Mouse (Mus musculus) B cell, adult 62 days (primary cell): ENCODE results near the gene Rnf128. TPM values are rescaled to one million over a fixed set of nuclear protein-coding genes. Genes with fewer than 3 reads are reported as not detected.

Experiments
- total RNA-seq: library from RNA; stranded (reverse); gene quantifications from 4 replicates; pipeline ENCODE4 v1.2.4, GENCODE M21; 2023

Gene Rnf128
- total RNA-seq: 0.36 TPM in 1 of 4 replicates, not detected in the others

DNA sequence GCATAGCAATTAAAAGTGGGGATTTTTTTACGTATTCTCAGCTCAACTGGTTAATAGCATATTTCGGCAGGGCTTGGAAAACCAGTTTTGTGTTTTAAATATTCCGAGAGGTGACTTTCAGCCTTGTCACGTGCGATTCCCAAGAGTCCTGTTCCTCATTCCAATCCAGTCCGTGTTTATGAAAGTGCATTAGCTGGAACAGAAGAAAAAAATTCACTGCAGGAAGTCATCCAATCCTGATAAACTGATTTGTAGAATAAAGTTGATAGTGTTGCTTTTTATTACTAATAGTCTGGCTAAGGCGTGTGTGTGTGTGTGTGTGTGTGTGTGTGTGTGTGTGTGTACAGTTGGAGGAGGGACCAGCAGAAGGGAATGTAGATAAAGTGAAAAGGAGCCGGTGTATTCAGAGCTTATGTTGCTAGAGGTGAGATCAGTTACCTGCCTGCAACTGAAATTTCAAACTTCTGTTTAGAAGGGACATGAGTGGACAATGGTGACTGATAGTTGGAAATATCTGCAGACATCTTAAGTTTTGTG is at the start of gene Rnf128:
Gene Rnf128, plus strand, starts transcription at position 392 of the 537 bp plus-strand sequence.

GRCm38 (mm10) chrX:139684775-139685695 is 121.9 kb downstream of the Rnf128 start, which contains the start of gene Tbc1d8b:
TSS of gene Tbc1d8b (plus strand) at chrX:139684996.

GRCm38 (mm10) chrX:139714381-139714780 is 151.3 kb downstream of the Rnf128 start, which contains the start of gene Gm15013:
TSS of gene Gm15013 (minus strand) at chrX:139714481.

Other genes with a start within 250 kb of the Rnf128 start
- not detected in 4 replicates for gene Trap1a, start 229.6 kb upstream of the Rnf128 start, total RNA-seq
- gene D330045A20Rik, start 82.9 kb upstream of the Rnf128 start, total RNA-seq: not detected in 4 replicates
- 9.6 to 11.2 TPM (median 9.7 TPM) in 4 replicates for gene Tbc1d8b, start 121.7 kb downstream of the Rnf128 start, total RNA-seq
- not detected in 4 replicates for gene Gm15013, start 151.2 kb downstream of the Rnf128 start, total RNA-seq
- gene Ripply1, start 219.0 kb downstream of the Rnf128 start, total RNA-seq: not detected in 4 replicates
- not detected in 4 replicates for gene Cldn2, start 237.5 kb downstream of the Rnf128 start, total RNA-seq